Mouse (Mus musculus): ENCODE measurements around the gene Rec114.

Gene Rec114

DNA sequence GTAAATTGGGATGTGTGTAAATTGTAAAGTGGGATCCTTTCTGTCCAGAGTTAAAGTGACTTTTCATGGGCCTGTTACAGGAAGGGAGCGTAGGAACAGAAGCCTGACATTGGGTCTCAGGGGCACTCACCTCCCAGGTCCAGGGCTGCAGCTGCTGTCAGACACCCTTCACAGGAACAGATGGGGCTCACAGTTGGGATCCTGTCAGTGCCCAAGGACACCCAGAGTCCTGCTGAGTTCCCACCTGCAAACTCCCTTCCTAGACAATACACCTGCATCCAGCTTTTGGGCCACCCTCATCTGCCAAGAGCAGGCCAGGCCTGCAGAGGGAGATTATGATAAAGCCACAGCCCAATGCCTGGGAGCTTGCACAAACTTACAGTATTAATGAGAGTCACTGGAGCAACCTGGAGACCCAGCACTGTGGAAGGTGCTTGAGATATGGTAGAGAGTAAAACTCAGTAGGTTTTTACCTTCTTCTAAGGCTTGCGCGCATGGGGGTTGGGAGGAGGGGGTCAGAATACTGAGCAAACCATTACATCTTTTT, at the start of gene Rec114:
Gene Rec114 (minus strand): TSS at position 263 of the 547 bp plus-strand sequence.
- in situ Hi-C loops (cut with MboI, MseI), result no loop called here

- in situ Hi-C loops (cut with MboI, MseI), result no loop called here
Measured at GRCm38 (mm10) chr9:58789476-58789875, 45.7 kb upstream of the Rec114 start.

DNA sequence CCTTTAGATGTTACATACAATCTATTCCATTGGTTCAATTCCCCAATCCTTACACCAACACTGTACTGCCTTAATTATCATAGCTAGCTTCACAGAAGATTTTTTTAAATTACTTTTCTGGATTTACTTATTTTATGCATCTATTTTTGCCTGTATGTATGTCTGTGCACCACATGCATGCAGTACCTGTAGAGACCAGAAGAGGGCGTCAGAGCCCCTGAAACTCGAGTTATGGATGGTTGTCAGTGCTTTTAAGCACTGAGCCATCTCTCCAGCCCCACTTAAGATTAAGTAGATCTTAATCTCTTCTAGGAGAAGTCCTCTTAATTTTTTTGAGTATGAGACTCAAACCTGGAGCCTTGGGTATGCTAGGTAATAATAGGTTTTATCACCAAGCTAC, 31.6 kb upstream of the Rec114 start:
- in situ Hi-C loops (cut with MboI, MseI), result no loop called here

GRCm38 (mm10) chr9:58774761-58775160, 31.0 kb upstream of the Rec114 start:
- in situ Hi-C loops (cut with MboI, MseI), result no loop called here

GRCm38 (mm10) chr9:58769943-58770342, 26.2 kb upstream of the Rec114 start:
- in situ Hi-C loops (cut with MboI, MseI), result no loop called here

DNA sequence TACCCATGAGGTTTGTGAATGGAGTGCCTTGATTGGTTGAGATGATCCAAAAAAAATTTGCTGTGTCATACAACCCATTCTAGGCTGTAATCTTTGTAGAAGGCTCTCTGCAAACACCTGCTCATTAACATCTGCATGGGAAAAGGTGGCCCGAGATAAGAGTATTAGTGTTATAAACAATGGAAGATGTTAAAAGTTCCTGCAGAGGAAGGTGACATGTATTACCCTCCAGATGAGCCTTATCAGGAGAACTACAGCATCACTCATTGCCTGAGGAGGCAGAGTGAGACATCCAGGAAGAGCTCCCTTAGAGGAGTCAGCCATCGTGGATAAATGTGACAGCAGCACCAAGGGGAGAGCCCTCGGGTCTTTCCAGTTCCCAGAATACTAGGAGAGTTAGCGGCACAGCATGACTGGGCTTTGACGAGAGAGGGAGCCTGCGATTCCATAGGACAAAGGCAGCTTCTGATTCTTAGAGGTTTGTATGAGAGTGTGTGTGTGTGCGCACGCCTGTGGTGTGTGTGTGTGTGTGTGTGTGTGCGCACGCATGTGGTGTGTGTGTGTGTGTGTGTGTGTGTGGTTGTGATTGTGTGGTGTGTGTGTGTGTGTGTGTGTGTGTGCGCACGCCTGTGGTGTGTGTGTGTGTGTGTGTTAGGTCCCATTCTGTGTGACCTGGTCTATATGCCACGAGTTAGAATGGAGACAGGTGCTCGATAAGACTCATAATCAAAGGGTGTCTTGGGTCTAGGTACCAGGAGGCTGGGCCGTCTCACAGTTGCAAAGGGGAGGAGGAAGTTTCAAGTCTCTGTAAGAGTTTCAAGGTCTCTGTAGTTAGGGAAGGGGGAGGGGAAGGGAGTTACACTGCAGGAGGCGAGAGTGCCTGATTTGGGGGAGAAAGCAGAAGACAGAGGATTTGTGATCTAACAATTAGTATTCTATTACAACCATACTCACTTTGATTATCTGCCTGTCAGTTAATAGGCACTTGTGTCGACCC, 23.5 kb upstream of the Rec114 start:
- in situ Hi-C loops (cut with MboI, MseI), result no loop called here

DNA sequence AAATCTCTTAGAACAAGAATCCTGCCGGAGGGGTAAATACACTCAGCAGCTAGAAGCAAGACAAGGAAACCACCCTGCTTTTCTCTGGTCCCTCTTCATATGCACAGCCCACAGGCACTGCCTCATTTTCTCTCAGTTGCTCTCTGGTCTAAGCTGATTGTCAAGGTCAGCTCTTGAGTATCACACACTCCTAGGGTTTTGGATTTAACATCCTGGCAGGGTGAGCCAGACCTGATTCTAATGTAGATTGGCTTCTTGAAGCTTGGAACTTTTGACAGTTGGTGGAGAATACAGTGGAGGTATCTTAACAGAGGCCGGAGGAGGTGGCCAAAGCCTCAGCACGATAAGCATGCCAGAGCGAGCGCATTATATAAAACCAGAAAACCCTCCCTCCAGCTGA, 20.6 kb upstream of the Rec114 start:
- in situ Hi-C loops (cut with MboI, MseI), result no loop called here

DNA sequence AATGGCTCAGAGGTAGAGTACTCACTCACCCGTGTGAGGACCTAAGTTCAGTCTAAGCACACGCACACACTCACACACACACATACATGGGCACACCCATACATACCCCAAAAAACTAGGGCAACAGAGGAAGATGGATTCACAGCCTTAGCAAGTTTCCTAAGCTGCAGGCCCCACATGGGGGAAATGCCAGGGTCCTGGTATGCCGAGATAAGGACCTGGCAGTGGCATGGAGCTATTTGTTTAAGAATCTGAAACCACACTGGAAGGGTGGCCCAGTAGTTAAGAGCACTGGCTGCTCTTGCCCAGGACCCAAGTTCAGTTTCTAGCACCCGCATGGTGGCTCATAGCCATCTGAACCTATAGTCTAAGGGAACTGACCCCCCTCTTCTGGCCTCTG, 19.4 kb upstream of the Rec114 start:
- in situ Hi-C loops (cut with MboI, MseI), result no loop called here

- in situ Hi-C loops (cut with MboI, MseI), result no loop called here
Measured at GRCm38 (mm10) chr9:58762086-58762485, 18.3 kb upstream of the Rec114 start.

- in situ Hi-C loops (cut with MboI, MseI), result no loop called here
Measured at GRCm38 (mm10) chr9:58758754-58759153, 15.0 kb upstream of the Rec114 start.

DNA sequence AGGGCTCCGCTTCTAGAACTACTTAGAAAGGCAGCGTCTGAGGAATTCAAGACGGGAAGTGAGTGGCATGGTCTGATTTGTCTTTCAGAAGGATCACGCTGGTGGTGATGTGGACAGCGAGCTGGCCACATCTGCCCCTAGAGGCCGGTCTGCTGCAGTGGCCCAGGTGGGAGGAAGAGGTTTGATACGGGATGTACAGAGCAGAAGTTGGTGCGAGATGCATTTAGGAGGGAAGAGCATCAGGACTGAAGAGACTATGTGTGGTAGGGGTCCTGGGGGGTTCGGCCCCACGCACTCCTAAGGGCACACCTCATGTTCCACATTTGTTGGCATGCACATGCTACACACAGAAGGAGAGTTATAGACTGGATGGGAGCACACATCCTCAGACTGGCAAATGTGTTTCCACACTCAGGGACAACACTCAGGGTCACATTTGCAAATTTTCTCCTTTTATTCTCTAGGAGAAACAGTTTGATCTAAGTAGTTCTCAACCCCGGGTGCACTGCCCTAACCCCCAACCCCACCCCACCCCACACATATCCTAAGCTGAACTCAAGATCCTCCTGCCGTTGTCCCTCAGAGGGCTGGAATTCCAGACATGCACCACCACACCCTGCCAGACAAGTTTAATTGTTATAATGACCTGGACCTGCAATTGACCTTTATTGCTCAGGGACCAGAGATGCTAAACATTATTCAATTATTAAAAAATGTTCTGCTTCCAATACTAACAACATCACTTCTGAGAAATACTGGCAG, 12.8 kb upstream of the Rec114 start:
- in situ Hi-C loops (cut with MboI, MseI), result no loop called here

DNA sequence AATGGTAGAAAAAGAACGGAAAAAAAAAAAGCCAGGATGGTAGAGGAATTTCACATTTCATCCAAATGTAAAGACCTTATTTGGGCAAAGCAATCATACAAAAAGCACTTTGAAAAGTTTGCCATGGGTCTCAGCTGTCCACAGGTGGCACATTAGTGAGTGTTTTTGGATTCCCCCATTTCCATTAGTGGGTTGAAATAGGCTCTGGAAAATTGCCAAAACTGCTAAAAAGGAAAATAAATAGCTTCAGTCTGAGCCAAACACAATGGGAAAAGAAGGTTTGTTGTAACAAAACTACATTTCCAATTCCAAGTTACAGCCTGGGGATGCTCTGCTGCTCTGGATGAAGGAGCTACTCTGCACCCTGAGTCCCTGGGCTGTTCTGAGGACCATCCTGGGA, 9.8 kb upstream of the Rec114 start:
- in situ Hi-C loops (cut with MboI, MseI), result no loop called here

GRCm38 (mm10) chr9:58748142-58748541, 4.4 kb upstream of the Rec114 start:
- in situ Hi-C loops (cut with MboI, MseI), result no loop called here

GRCm38 (mm10) chr9:58747328-58747755, 3.6 kb upstream of the Rec114 start:
- in situ Hi-C loops (cut with MboI, MseI), result no loop called here

DNA sequence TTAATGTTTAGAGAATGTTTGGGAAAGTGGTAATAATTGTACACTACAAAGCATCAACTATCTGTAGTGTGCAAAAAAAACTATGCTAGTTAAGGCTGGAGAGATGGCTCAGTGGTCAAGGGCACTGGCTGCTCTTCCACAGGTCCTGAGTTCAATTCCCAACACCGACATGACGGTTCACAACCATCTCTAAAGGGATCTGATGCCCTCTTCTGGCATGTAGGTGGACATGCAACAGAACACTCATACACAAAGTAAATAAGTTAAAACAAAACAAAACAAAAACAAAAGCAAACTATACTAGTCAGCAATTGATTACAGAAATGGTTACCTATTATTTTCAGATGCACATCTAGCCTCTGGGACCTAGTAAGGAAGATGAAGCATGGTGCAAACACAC, 1.1 kb downstream of the Rec114 start:
- in situ Hi-C loops (cut with MboI, MseI), result no loop called here

- in situ Hi-C loops (cut with MboI, MseI), result no loop called here
Measured at GRCm38 (mm10) chr9:58741369-58741768, 2.4 kb downstream of the Rec114 start.

DNA sequence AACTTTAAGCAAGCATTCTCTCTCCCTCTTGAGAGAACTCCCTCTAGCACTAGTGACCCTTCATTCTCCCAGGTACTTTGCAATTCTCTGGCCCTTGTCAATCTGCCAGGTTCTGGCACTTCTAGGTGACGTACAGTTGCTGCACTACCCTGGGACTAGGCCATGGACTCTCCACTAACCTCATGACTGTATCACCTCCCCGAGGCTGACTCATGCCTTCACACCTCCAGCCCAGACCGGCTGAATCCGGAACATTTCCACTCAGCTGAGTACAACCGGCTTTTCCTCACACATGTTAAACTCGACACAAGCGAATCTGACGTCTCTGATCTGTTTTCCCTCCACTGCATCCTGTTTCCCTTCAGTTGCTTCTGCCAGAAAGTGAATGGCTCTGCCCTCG, 4.0 kb downstream of the Rec114 start:
- in situ Hi-C loops (cut with MboI, MseI), result no loop called here

DNA sequence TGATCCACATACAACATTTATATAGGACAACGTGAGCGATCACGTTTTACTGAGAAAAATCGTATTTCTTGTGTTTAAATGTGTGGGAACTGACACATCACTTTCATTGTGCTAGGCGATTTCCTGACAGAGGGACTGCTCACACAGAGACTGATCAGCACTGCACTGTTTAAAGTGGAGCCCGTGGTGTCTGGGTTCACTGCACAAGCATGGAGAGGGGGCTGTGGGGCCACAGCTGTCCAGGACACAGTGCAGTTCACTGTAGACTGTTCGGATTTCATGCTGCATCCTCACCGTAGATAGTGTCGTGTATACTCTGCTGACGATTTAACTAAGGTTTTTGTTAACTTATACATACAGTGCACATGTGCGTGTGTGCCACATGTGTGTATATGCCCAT, 20.6 kb downstream of the Rec114 start:
- in situ Hi-C loops (cut with MboI, MseI), result loop anchor here (25.0 kb wide), 1 partner anchor 1886 kb away; no protein-coding TSS in a partner anchor

GRCm38 (mm10) chr9:58722151-58722550, 21.6 kb downstream of the Rec114 start:
- in situ Hi-C loops (cut with MboI, MseI), result loop anchor here (25.0 kb wide), 1 partner anchor 1885 kb away; no protein-coding TSS in a partner anchor

- in situ Hi-C loops (cut with MboI, MseI), result loop anchor here (25.0 kb wide), 1 partner anchor 1884 kb away; no protein-coding TSS in a partner anchor
Measured at GRCm38 (mm10) chr9:58721021-58721420, 22.7 kb downstream of the Rec114 start.

- in situ Hi-C loops (cut with MboI, MseI), result loop anchor here (25.0 kb wide), 1 partner anchor 1883 kb away; no protein-coding TSS in a partner anchor
Measured at GRCm38 (mm10) chr9:58720167-58720566, 23.6 kb downstream of the Rec114 start.

GRCm38 (mm10) chr9:58719471-58719870, 24.3 kb downstream of the Rec114 start:
- in situ Hi-C loops (cut with MboI, MseI), result loop anchor here (25.0 kb wide), 1 partner anchor 1882 kb away; no protein-coding TSS in a partner anchor

All from T-helper 2 cell (primary cell).